Mouse (Mus musculus) stomach, postnatal 0 days (tissue): Measurements from ENCODE around the gene Pjvk.

Experiments
- CTCF ChIP-seq: IDR thresholded peaks from 2 replicates; pipeline ENCODE4 v1.5.1; 2016; ENCODE audit warnings: antibody characterized with exemption, low read depth, mild to moderate bottlenecking, moderate library complexity
- EP300 ChIP-seq: optimal IDR thresholded peaks from 2 replicates; pipeline ENCODE3; 2016; ENCODE audit warnings: antibody characterized with exemption

DNA sequence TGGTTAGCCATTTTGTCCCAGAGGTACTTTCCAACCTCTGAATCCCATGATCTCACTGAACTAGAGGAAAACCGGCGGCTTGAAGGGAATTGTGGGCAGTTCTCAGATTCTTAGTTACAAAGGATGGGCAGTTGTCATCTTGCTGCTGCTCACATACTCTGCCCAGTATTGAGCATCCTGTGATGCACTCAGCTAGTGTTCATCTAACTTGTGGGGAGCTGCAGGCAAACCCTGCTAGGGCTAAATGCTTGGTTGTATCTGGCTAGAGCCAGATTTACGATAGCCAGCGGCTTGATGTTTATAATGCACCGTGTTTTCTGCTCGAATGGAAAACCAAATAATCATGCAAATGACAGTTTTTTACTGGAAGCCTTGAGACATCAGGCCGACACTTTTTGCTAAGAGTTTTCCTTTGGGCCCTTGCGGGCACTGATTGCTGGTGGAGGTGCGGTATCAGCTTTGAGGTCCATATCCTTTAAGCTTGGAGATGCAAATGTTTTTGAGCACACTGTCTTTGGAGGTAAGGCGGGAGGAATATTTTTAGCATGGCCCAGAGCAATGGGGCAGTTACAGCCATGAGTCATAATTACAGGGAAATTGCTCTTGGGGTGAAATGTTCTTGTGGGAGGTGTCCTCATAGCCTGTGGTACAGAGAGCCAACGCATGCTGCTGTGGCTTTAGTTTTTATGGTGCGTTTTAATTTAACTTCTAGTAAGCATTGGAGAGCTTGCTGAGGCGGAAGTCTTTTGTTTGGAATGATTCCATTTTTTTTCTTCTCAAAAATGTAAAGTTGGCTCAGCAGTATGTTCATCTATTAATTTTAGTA is 28.3 kb downstream of the Pjvk start:
- TF ChIP-seq CTCF (no peak), EP300 (no peak)
